Mouse (Mus musculus) spleen, adult 2 months (tissue): ENCODE data around the gene Nod2. TPM values are rescaled to one million over a fixed set of nuclear protein-coding genes. Genes with fewer than 3 reads are reported as not detected.

Source experiments
- DNase-seq, 2 experiments: peaks; one replicate each; pipeline versions ENCODE4 v3.0.0 to v3.0.0-alpha.2; 2012 to 2021; ENCODE audit warnings: low spot score in 2 of 2, low read depth in 1 of 2
- H3K27ac ChIP-seq: fragments of 200-500 bp; 2 replicates; pipeline ENCODE4 v1.5.1; 2012; ENCODE audit warnings: low read length, inconsistent platforms; ENCODE audit not compliant: insufficient read depth
- H3K27me3 ChIP-seq: fragments of 200-500 bp; 2 replicates; pipeline ENCODE4 v1.6.1; 2012; ENCODE audit warnings: mild to moderate bottlenecking, moderate library complexity, low read length, inconsistent platforms; ENCODE audit not compliant: control insufficient read depth, insufficient read depth
- H3K36me3 ChIP-seq: fragments of 200-500 bp; 2 replicates; pipeline ENCODE4 v1.6.1; 2012; ENCODE audit warnings: mild to moderate bottlenecking, low read length, inconsistent platforms; ENCODE audit not compliant: control insufficient read depth, insufficient read depth
- H3K4me1 ChIP-seq: fragments of 200-500 bp; 2 replicates; pipeline ENCODE4 v1.6.1; 2011; ENCODE audit warnings: inconsistent platforms; ENCODE audit not compliant: control insufficient read depth, insufficient read depth, insufficient read length
- H3K4me3 ChIP-seq: fragments of 200-500 bp; 2 replicates; pipeline ENCODE4 v1.5.1; 2011; ENCODE audit warnings: mild to moderate bottlenecking, inconsistent platforms; ENCODE audit not compliant: insufficient read depth, insufficient read length; ENCODE audit errors: extremely low read depth
- CTCF ChIP-seq: fragments of 200-500 bp; IDR thresholded peaks from 2 replicates; pipeline ENCODE4 v1.5.1; 2011; ENCODE audit warnings: mild to moderate bottlenecking, inconsistent platforms; ENCODE audit not compliant: insufficient read depth, insufficient read length, insufficient replicate concordance; ENCODE audit errors: extremely low read depth
- POLR2A ChIP-seq: fragments of 200-500 bp; IDR thresholded peaks from 2 replicates; pipeline ENCODE4 v1.6.1; 2011; ENCODE audit warnings: low read depth, low read length, inconsistent platforms
- WGBS: fragments of 180-500 bp; shearing (Covaris S2); methylation state at CpG from one replicate; pipeline ENCODE4 v1.1.7; 2018; 5-methylcytosine and 5-hydroxymethylcytosine counted together
- polyA plus RNA-seq: library from polyadenylated mRNA; depleted of rRNA; stranded (reverse); fragments of >200 nt; gene quantifications from 2 replicates; pipeline ENCODE4 v1.2.3, GENCODE M21; 2012

Gene Nod2
- polyA plus RNA-seq, 1 experiment = 3.2 TPM

DNA sequence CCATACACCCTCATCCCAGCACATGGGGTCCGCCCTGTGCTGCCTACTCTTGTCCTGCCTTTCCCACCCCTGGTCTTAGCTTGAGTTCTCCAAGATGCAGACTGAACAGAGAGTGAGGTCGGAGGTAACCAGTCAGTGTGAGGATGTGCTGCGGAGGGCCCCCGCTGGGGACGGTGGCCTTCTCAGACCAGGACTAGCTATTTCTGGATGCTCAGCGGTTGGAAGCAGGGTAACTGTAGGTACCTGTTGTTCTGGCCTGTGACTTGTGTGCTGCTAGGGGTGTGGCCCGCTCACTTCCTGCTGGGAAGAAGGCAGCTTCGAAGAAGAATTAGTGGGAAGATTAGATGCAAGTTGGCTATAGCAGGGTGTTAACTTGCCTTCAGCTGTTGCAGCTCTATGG, 38.1 kb upstream of the Nod2 start:
- Histone ChIP-seq H3K27ac (no peak overlapping the region), H3K4me3 (no peak overlapping the region), H3K4me1 (no peaks in the 10 kb centered on the region), H3K27me3 (no peaks in the 10 kb centered on the region), H3K36me3 (no peaks in the 10 kb centered on the region)
- TF ChIP-seq POLR2A (no peak), CTCF (no peak)
- no peak for DNase-seq
- WGBS = 87% methylated on average over 8 of the region's 8 CpGs

DNA sequence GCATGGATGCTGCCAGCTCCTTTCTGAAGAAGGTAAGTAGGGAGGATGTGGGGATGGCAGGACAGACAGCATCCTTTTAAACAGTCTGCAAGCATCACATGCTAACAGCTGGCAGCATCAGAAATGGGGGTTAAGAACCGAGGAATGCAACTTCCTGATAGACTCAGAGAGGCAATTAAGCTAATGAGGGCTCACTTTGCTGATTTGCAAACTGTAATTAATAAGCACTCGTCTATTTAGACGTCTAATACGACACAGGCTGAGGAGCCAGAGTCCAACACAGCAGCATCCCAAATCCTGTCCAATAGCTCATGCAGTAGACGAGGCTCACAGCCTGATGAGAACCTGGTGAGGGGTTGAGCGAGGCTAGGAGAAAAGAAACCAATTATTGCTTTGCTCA, 36.8 kb upstream of the Nod2 start:
- no peaks in the 10 kb centered on the region for H3K27me3 ChIP-seq
- H3K4me3 ChIP-seq = no peak overlapping the region
- no peak for DNase-seq
- TF ChIP-seq CTCF (no peak), POLR2A (no peak)
- no peaks in the 10 kb centered on the region for H3K36me3 ChIP-seq
- 74% methylated on average over 6 of the region's 6 CpGs for WGBS
- H3K4me1 ChIP-seq = no peaks in the 10 kb centered on the region
- no peak overlapping the region for H3K27ac ChIP-seq

DNA sequence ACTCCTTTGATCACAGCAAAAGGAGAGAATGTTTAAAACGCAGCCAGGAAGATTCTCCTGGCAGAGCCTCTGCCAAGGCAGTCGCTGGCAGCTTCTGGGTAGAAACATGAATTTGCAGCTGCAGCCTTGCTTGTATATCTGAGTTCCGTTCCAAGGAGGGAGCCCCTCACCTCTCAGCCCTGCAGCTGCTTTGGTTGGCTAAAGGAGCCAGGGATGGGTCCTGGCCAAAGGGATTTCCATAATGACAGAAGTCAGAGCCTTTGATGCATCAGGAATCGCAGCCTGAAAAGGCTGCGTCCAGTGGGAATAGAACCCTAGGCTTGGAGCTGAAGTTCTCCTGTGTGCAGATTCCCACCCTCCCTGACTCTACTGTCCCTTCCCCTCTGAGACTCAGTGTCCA, 32.1 kb upstream of the Nod2 start:
- no peaks in the 10 kb centered on the region for H3K27me3 ChIP-seq
- WGBS = 84% methylated on average over 5 of the region's 5 CpGs
- no peak overlapping the region for H3K4me3 ChIP-seq
- H3K4me1 ChIP-seq = no peaks in the 10 kb centered on the region
- no peak overlapping the region for H3K27ac ChIP-seq
- TF ChIP-seq CTCF = no peak
- no peak for TF ChIP-seq POLR2A
- H3K36me3 ChIP-seq = no peaks in the 10 kb centered on the region
- DNase-seq = no peak

DNA sequence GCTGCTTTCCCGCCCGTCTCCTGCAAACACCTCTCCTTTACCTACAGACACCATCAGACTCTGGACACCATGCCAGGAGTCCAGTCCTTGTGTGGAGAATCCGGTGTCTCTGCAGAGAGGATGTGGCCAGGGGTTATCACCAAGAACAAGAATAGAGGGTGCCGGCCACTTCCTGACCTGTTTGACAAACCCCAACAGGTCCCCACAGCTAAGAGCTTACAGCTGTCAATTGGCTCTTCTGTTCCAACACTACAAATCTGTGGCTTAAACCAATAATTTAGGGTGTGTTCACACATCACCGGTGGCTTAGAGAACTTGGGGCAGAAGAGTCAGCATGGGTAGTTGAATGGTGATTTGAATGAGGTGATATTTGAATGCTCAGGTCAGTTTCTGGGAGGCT, 28.5 kb upstream of the Nod2 start:
- H3K27ac ChIP-seq = no peak overlapping the region
- H3K4me1 ChIP-seq = no peaks in the 10 kb centered on the region
- 31% methylated on average over 5 of the region's 5 CpGs for WGBS
- no peak overlapping the region for H3K4me3 ChIP-seq
- DNase-seq = no peak
- no peak for TF ChIP-seq CTCF
- no peak for TF ChIP-seq POLR2A
- H3K36me3 ChIP-seq = no peaks in the 10 kb centered on the region
- no peaks in the 10 kb centered on the region for H3K27me3 ChIP-seq

DNA sequence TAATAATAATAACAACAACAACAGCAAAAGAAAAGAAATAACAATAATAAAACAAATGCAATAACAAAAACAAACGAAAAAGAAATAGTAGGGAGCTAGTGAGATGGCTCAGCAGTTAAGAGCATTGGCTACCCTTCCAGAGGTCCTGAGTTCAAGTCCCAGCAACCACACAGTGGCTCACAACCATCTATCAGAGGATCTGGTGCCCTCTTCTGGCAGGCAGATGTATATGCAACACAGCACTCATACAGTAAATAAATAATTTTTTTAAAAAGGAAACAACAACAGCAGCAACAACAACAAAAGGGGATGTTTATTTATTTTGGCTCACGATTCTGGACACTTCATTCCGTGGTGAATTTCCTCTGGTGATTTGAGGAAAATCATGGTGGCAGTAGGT, 27.6 kb upstream of the Nod2 start:
- Histone ChIP-seq H3K27me3 (no peaks in the 10 kb centered on the region), H3K36me3 (no peaks in the 10 kb centered on the region; the same call in 1 of the 2 replicates), H3K4me3 (no peak overlapping the region), H3K4me1 (no peaks in the 10 kb centered on the region), H3K27ac (no peak overlapping the region)
- DNase-seq = no peak
- TF ChIP-seq CTCF = no peak
- WGBS = 71% methylated on average over 3 of the region's 3 CpGs

DNA sequence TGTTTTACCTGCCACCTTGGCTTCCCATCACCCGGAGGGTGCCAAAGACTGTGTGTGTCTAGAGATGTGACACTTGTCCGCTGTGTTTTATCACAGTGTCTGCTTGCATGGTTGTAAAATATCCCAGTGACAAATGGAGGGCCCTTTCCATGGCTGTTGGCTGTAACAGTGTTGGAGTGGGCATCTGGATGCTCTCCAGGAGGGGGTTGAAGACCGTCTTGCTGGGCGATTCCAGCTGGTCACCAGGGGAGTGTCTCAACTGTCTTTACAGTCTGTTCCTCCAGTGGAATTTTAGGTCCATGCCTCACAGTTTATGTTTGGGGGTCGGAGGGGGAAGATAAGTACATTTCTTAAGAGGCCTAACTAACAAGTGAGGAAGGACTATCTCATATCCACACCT, 26.2 kb upstream of the Nod2 start:
- H3K27me3 ChIP-seq = no peaks in the 10 kb centered on the region
- TF ChIP-seq POLR2A = no peak
- no peak for TF ChIP-seq CTCF
- DNase-seq = no peak
- H3K27ac ChIP-seq = no peak overlapping the region
- no peak overlapping the region for H3K4me3 ChIP-seq
- no peaks in the 10 kb centered on the region for H3K4me1 ChIP-seq
- peaks cover 4% of the 10 kb centered on the region; the same call in 1 of the 2 replicates for H3K36me3 ChIP-seq
- WGBS = 88% methylated on average over 5 of the region's 5 CpGs

DNA sequence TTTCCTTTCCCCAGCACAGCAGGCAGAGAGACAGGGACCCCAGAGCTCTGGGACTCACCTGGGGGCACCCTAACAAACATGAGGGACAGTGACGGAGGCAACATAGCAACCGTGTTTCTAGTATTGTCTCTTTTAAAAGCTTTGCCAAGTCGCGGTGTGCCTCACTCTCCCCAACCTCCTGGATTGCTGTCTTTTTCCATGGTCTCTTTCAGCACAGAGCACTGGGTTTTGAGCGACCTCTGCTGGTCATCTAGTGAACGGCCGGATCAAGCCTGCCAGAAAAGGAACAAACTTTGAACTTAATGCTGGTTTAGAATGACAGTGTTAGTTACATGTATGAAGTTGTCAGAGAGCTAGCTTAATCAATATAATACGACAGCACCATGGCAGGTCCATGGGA, 25.7 kb upstream of the Nod2 start:
- Histone ChIP-seq H3K27me3 (no peaks in the 10 kb centered on the region), H3K36me3 (peaks cover 4% of the 10 kb centered on the region; the same call in 1 of the 2 replicates), H3K4me3 (no peak overlapping the region), H3K4me1 (no peaks in the 10 kb centered on the region), H3K27ac (no peak overlapping the region)
- DNase-seq = peak; percentile 41 to 62
- peak; percentile 82; the same call in 1 of the 2 replicates for TF ChIP-seq CTCF
- TF ChIP-seq POLR2A = no peak
- 5% methylated on average over 8 of the region's 8 CpGs for WGBS
